Mouse (Mus musculus) C3H10T1/2 (cell line): Measurements from ENCODE around the gene Pde4dip. TPM values are rescaled to one million over a fixed set of nuclear protein-coding genes. Genes with fewer than 3 reads are reported as not detected.

Experiments
- polyA plus RNA-seq, 2 experiments: library from polyadenylated mRNA; unstranded; fragments of >200 nt; fragmentation: generic; extraction: Trizol; gene quantifications; one replicate each; pipeline ENCODE4 v1.2.1; 2012; ENCODE audit warnings: missing spikeins in 2 of 2

Pde4dip gene
- polyA plus RNA-seq = 1 to 10 TPM; 1.4 to 7.1 TPM

DNA sequence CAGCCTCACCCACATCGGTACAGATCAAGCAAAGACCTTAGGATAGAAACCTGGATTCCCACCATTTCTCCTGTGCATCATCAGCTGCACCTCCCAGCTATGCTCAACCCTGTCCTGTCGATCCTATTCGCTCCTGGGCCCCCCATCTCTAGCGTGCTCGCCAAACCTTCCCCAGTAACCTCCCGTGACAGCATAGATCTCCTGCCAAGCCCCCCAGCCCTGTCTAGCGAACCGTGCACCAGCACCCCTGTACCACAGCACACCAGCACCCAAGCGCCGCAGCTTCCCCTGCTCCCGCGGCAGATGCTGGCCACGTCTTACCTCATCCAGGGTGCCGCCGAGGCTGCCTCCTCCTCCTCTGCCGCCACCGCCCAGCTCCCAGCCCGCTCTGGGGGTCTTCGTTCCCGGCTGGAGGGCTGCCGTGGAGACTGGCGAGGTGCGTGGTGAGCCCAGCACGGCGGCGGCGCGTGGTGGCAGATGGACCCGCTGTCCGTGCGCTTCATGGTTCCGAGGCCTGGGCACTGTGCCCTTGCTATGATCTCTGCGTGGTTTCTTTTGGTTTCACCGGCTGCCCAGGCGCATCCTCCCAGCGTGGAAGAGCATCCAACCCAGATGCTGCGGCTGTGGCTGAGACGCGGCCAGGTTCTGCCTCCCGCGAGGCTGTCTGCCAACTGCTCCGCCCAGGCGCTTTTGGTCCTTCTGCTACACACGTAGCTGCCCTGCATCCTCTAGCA lies at the start of gene Pde4dip:
Gene Pde4dip, minus strand, starts transcription at position 540 of the 734 bp plus-strand sequence.

DNA sequence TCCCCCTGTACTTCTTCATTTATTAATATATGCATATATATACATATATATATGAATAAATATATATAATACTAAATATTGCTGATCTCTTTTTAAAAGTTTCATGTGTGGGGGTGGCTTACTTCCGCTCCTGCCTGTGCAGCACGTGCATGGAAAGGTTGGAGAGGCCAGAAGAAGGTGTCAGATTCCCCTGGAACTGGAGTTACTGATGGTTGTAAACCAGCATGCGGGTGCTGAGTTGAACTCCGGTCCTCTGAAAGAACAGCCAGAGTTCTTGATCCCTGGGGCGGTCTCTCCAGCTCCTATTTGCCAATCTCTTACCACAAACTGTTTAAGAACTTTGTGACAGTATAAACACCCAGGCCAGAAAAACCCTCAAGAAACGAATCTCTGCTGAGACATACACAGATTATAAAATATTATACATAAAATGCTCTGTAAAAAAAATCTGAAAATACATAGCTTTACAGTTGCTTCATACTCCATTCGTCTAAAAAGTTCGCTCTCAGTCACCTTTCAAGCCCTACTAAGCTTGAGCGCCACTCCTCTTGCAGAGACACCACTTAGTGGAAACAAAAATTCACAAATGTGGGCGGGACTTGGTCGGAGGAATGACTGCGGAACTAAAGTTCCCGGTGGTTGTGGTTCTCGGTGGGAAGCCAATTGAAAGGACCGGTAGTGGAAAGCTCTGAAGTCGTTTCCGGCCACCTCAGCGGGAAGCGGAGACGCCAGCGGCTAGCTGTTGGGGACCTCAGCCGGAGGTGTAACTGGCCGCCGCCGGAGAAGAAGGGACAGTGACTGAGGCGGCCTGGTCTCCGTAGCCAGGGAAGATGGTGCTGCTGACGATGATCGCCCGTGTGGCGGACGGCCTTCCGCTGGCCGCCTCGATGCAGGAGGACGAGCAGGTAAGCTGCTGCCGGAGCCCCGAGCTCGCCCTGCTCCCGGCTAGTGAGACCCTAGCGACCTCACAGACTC lies 12.3 kb upstream of the Pde4dip start, which contains the start of gene Sec22b:
Gene Sec22b, plus strand, starts transcription at position 675 of the 975 bp plus-strand sequence.

DNA sequence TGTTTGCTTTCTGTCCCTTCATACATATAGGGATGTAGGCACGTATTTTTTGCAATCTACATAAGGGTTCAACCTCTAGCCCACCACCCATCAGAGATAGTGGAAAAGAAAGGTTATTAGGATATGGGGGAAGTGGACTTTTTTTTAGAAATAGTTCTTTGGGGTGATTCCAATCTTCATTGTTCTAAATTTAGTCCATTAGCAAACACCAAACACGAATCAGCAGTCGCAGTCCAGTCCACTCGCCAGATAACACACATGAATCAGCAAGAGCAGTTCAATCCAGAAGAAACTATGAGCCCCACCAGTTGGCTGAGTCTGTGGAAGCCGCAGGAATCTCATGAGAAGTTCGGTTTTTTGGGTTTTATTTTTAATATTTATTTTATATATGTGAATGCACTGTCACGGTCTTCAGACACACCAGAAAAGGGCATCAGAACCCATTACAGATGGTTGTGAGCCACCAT lies 213.8 kb downstream of the Pde4dip start, which contains the start of gene Gm17651:
Gene Gm17651, minus strand, starts transcription at position 51 of the 467 bp plus-strand sequence.

DNA sequence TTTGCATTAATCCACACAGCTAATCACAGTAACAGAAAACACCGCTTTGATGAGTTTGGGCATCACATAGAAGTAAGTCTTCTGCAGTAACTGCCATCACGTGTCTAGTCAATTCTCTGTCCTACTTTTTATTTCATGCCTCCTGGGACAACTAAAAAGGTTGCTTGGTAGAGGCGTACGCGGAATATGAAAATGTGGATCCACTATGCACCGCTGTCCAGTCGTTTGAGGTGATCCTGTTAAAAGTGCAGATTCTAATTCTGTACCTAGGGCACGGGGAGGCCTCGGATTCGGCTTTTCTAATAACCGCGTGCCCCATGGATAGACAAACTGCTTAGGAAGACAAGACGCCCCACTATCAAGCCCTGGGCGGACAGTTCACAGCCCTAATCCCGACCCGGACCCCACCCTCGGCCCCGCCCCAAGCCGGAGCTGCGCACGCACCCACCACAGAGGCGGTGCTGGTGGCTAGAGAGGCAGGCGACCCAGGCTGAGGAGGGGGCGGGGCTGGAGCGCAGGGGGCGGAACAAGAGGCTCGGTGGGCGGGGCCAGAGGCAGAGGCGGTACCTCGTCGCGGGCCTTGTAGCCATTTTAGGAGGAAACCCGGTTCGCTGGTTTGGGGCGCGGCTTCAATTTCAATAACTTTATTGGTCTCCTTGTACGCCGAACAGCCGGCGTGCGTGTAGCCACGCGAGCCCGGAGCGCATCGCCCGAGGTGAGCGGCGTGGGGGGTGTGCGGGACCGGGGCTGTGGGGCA lies 230.7 kb downstream of the Pde4dip start, which contains the start of gene Prkab2:
Gene Prkab2, plus strand, starts transcription at position 539 of the 757 bp plus-strand sequence.

Other genes with a start within 250 kb of the Pde4dip start
- 1 to 10 TPM in 1 of 2 experiments, under 1 TPM in 1; 0.33 to 2.0 TPM for gene Prkab2, start 230.5 kb downstream of the Pde4dip start, polyA plus RNA-seq
- not detected for gene Gm17651, start 214.0 kb downstream of the Pde4dip start, polyA plus RNA-seq
- 10 to 100 TPM in 1 of 2 experiments, 1 to 10 TPM in 1; 6.4 to 62.8 TPM for gene Sec22b, start 12.5 kb upstream of the Pde4dip start, polyA plus RNA-seq
- 10 to 100 TPM in 1 of 2 experiments, under 1 TPM in 1; 0.77 to 10.7 TPM for gene Notch2, start 124.8 kb upstream of the Pde4dip start, polyA plus RNA-seq